Mouse (Mus musculus) bone marrow macrophage, adult 2 months (primary cell): ENCODE measurements around the gene 1700021F07Rik. TPM values are rescaled to one million over a fixed set of nuclear protein-coding genes. Genes with fewer than 3 reads are reported as not detected.

Experiments
- H3K27ac ChIP-seq: 2 replicates; pipeline ENCODE4 v1.5.1; 2012; ENCODE audit warnings: low read depth, low read length; ENCODE audit not compliant: insufficient read depth
- H3K4me1 ChIP-seq: 2 replicates; pipeline ENCODE4 v1.6.1; 2012; ENCODE audit warnings: low read length; ENCODE audit not compliant: control insufficient read depth, insufficient read depth
- H3K4me3 ChIP-seq: 2 replicates; pipeline ENCODE4 v1.5.1; 2012; ENCODE audit warnings: mild to moderate bottlenecking, low read length, moderate library complexity; ENCODE audit not compliant: insufficient read depth
- CTCF ChIP-seq: IDR thresholded peaks from 2 replicates; pipeline ENCODE4 v1.5.1; 2012; ENCODE audit warnings: low read depth, mild to moderate bottlenecking, low read length, moderate library complexity
- POLR2A ChIP-seq: IDR thresholded peaks from 2 replicates; pipeline ENCODE4 v1.6.1; 2012; ENCODE audit warnings: mild to moderate bottlenecking, low read depth, low read length, borderline replicate concordance
- polyA plus RNA-seq: library from polyadenylated mRNA; stranded (reverse); fragments of >200 nt; gene quantifications from 2 replicates; pipeline ENCODE4 v1.2.4, GENCODE M21; 2012; ENCODE audit not compliant: missing spikeins, insufficient read depth, insufficient read length

Gene 1700021F07Rik
- not detected in 2 replicates for polyA plus RNA-seq

- Histone ChIP-seq H3K27ac (no peak within 1 kb of the TSS), H3K4me3 (no peak within 1 kb of the TSS), H3K4me1 (no peaks in the 10 kb centered on the region)
- TF ChIP-seq CTCF (no peak), POLR2A (no peak)
These were observed at the start of gene 1700021F07Rik for GRCm38 (mm10) chr2:173522376-173522775. 1700021F07Rik (plus strand) TSS chr2:173522586.

- Histone ChIP-seq H3K4me1 (no peaks in the 10 kb centered on the region), H3K4me3 (no peak overlapping the region), H3K27ac (no peak overlapping the region)
- TF ChIP-seq POLR2A (no peak), CTCF (no peak)
These were observed 49.2 kb upstream of the 1700021F07Rik start for GRCm38 (mm10) chr2:173473233-173473632.

GRCm38 (mm10) chr2:173479050-173479449, 43.3 kb upstream of the 1700021F07Rik start:
- no peaks in the 10 kb centered on the region for H3K4me1 ChIP-seq
- no peak overlapping the region for H3K27ac ChIP-seq
- TF ChIP-seq POLR2A (no peak), CTCF (no peak)
- no peak overlapping the region for H3K4me3 ChIP-seq

GRCm38 (mm10) chr2:173484486-173484885, 37.9 kb upstream of the 1700021F07Rik start:
- no peak overlapping the region for H3K4me3 ChIP-seq

GRCm38 (mm10) chr2:173499612-173500011, 22.8 kb upstream of the 1700021F07Rik start:
- H3K27ac ChIP-seq = no peak overlapping the region
- H3K4me1 ChIP-seq = no peaks in the 10 kb centered on the region
- no peak overlapping the region for H3K4me3 ChIP-seq
- TF ChIP-seq POLR2A = no peak
- TF ChIP-seq CTCF = no peak

More at GRCm38 (mm10) chr2:173484486-173484885, 37.9 kb upstream of the 1700021F07Rik start:
- H3K27ac ChIP-seq = no peak overlapping the region
- no peaks in the 10 kb centered on the region for H3K4me1 ChIP-seq
- TF ChIP-seq POLR2A (no peak), CTCF (no peak)

GRCm38 (mm10) chr2:173513977-173514376, 8.4 kb upstream of the 1700021F07Rik start:
- Histone ChIP-seq H3K4me1 (no peaks in the 10 kb centered on the region), H3K27ac (no peak overlapping the region), H3K4me3 (no peak overlapping the region)
- TF ChIP-seq CTCF = no peak
- no peak for TF ChIP-seq POLR2A

- no peak overlapping the region for H3K4me3 ChIP-seq
- H3K4me1 ChIP-seq = no peaks in the 10 kb centered on the region
- no peak overlapping the region for H3K27ac ChIP-seq
- TF ChIP-seq CTCF (no peak), POLR2A (no peak)
These were observed 7.2 kb upstream of the 1700021F07Rik start for GRCm38 (mm10) chr2:173515186-173515585.

- no peaks in the 10 kb centered on the region for H3K4me1 ChIP-seq
- no peak overlapping the region for H3K4me3 ChIP-seq
- TF ChIP-seq CTCF (no peak), POLR2A (no peak)
- no peak overlapping the region for H3K27ac ChIP-seq
These were observed 6.1 kb upstream of the 1700021F07Rik start for GRCm38 (mm10) chr2:173516150-173516855.

GRCm38 (mm10) chr2:173528493-173528892, 6.1 kb downstream of the 1700021F07Rik start:
- no peak for TF ChIP-seq POLR2A
- TF ChIP-seq CTCF = no peak
- Histone ChIP-seq H3K27ac (no peak overlapping the region), H3K4me1 (no peaks in the 10 kb centered on the region), H3K4me3 (no peak overlapping the region)

- no peak overlapping the region for H3K27ac ChIP-seq
- no peak overlapping the region for H3K4me3 ChIP-seq
- no peak for TF ChIP-seq POLR2A
- no peaks in the 10 kb centered on the region for H3K4me1 ChIP-seq
These were observed 10.5 kb downstream of the 1700021F07Rik start for GRCm38 (mm10) chr2:173532711-173533462.

- TF ChIP-seq CTCF (no peak), POLR2A (no peak)
- no peak overlapping the region for H3K4me3 ChIP-seq
- no peak overlapping the region for H3K27ac ChIP-seq
- no peaks in the 10 kb centered on the region for H3K4me1 ChIP-seq
These were observed 12.2 kb downstream of the 1700021F07Rik start for GRCm38 (mm10) chr2:173534581-173534980.
